Mouse (Mus musculus): ENCODE data around the gene Pcyt2. TPM values are rescaled to one million over a fixed set of nuclear protein-coding genes. Genes with fewer than 3 reads are reported as not detected.

Pcyt2 gene
- total and polyA plus RNA-seq, 3 experiments = 86.7 to 87.3 TPM; not detected in 1

DNA sequence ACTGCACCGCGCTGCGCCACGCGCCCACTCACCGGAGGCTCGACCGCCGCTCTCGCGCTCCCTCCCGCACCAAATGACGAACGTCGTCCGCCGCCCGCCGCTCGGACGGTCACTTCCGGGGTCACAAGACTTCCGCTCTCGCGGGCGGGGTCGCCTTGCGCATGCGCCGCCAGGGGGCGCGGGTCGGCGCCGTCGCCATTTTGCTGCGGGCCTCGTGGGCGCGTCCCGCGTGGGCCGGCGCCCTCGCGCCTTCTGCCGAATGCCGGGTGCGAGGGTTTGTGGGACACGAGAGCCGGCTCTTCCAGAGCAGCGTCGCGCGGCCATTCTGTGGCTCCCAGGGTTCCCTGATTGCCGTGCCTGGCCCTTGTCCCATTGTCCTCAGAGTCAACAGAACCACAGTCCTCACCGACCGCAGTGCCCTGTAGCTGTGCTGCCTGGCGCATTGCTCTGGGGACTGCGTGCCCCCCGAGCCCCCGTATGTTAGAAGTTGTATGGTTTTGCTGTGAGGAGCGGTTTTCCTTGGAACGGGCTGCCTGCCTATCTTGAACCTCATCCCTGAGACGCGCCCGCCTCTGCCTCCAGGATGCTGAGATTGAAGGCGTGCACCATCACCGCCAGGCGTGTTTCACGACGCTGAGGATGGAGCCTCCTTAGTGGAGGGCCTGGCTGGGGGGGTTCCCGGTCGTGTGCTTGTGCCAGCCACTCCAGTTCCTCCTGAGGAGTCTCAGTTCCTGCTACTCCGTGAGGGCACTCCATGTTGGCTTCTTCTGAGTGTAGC lies 36.1 kb downstream of the Pcyt2 start, which contains the start of gene Arhgdia:
TSS of gene Arhgdia (minus strand) at position 135 of the 778 bp plus-strand sequence.
- Histone ChIP-seq H3K27me3 (ENCODE audit: control insufficient read depth in 1 of 2, insufficient read depth in 2 of 2, low read length in 2 of 2) (no peaks in the 10 kb centered on the region), H3K9ac (ENCODE audit: control insufficient read depth, low read depth, low read length, poor library complexity, severe bottlenecking) (peak within 1 kb of the TSS; percentile 84), H3K9me3 (replicated peaks; ENCODE audit: insufficient read depth, low read length) (no peaks in the 10 kb centered on the region), H3K4me1 (ENCODE audit: control insufficient read depth in 1 of 2, insufficient read depth in 2 of 2, low read length in 2 of 2) (peaks cover 5 to 18% of the 10 kb centered on the region in 2 experiments), H3K27ac (ENCODE audit: control insufficient read depth, low read depth, low read length) (peak within 1 kb of the TSS; percentile 73), H3K79me2 (ENCODE audit: control insufficient read depth, insufficient read depth, low read length, poor library complexity) (peaks cover 35% of the 10 kb centered on the region), H3K36me3 (ENCODE audit: control insufficient read depth in 1 of 2, insufficient read depth in 2 of 2, low read length in 2 of 2) (peaks cover 7 to 12% of the 10 kb centered on the region in 2 experiments; a peak in 3 of 4 replicates), H3K4me3 (ENCODE audit: control insufficient read depth in 1 of 2, insufficient read depth in 1 of 2, low read depth in 2 of 2, low read length in 2 of 2) (peak within 1 kb of the TSS; percentile 76 to 94)
- peak; percentile 93 for DNase-seq (ENCODE audit: low read depth, low spot score)
- no peak; the same call in 1 of the 2 replicates for TF ChIP-seq KAT2A (conservative IDR thresholded peaks at IDR 0.05; ENCODE audit: low read depth, low read length)
- TF ChIP-seq MAFK (IDR thresholded peaks at IDR 0.05; ENCODE audit: borderline replicate concordance, low read depth, low read length) = no peak
- TF ChIP-seq TBP (IDR thresholded peaks at IDR 0.05; ENCODE audit: low read depth, low read length) = peak; percentile 79
- peak; percentile 79 for TF ChIP-seq SIN3A (IDR thresholded peaks at IDR 0.05; ENCODE audit: low read length)
- peak; percentile 85 for TF ChIP-seq HCFC1 (IDR thresholded peaks at IDR 0.05; ENCODE audit: low read depth, low read length)
- TF ChIP-seq ZNF384 (IDR thresholded peaks at IDR 0.05; ENCODE audit: low read depth, low read length) = no peak
- peak; percentile 79 to 89 for TF ChIP-seq POLR2A (IDR thresholded peaks at IDR 0.05; ENCODE audit: control insufficient read depth in 1 of 2, insufficient read depth in 1 of 2, low read depth in 1 of 2, low read length in 2 of 2, poor library complexity in 1 of 2)
- no peak for TF ChIP-seq GATA1 (IDR thresholded peaks at IDR 0.05; ENCODE audit: low read depth, low read length)
- no peak for TF ChIP-seq MYB (IDR thresholded peaks at IDR 0.05; ENCODE audit: low read depth, low read length)
- no peak for TF ChIP-seq ZKSCAN1 (IDR thresholded peaks at IDR 0.05; ENCODE audit: low read depth, low read length)
- TF ChIP-seq USF1 (IDR thresholded peaks at IDR 0.05; ENCODE audit: low read depth, low read length) = peak; percentile 82
- TF ChIP-seq CHD2 (IDR thresholded peaks at IDR 0.05; ENCODE audit: low read length) = no peak
- no peak for TF ChIP-seq USF2 (IDR thresholded peaks at IDR 0.05; ENCODE audit: borderline replicate concordance in 1 of 2, insufficient read depth in 1 of 2, low read depth in 1 of 2, low read length in 2 of 2)
- no peak; a peak in 1 of 4 replicates for TF ChIP-seq EP300 (IDR thresholded peaks at IDR 0.05; ENCODE audit: low read depth in 1 of 2, low read length in 2 of 2)
- no peak for TF ChIP-seq GABPA (IDR thresholded peaks at IDR 0.05; ENCODE audit: low read depth, low read length)
- TF ChIP-seq NRF1 (IDR thresholded peaks at IDR 0.05; ENCODE audit: insufficient read depth, low read depth, low read length, poor library complexity, severe bottlenecking) = peak; percentile 96
- no peak for TF ChIP-seq JUND (IDR thresholded peaks at IDR 0.05; ENCODE audit: low read depth, low read length)
- peak; percentile 78; the same call in 1 of the 2 replicates for TF ChIP-seq ZMIZ1 (IDR thresholded peaks at IDR 0.05; ENCODE audit: low read depth, low read length)
- TF ChIP-seq MAZ (IDR thresholded peaks at IDR 0.05; ENCODE audit: low read depth, low read length) = peak; percentile 81
- peak; percentile 66; the same call in 1 of the 2 replicates for TF ChIP-seq TCF12 (IDR thresholded peaks at IDR 0.05; ENCODE audit: low read depth, low read length)
- peak; percentile 23; the same call in 1 of the 2 replicates for TF ChIP-seq ETS1 (IDR thresholded peaks at IDR 0.05; ENCODE audit: low read depth, low read length)
- TF ChIP-seq SMC3 (IDR thresholded peaks at IDR 0.05; ENCODE audit: low read depth, low read length) = no peak
- TF ChIP-seq MEF2A (IDR thresholded peaks at IDR 0.05; ENCODE audit: extremely low read depth, insufficient replicate concordance, low read depth, low read length, poor library complexity, severe bottlenecking) = no peak
- 0 out of 2 replicates have a peak, but pooled peaks have one; percentile 29 for TF ChIP-seq POLR2AphosphoS5 (IDR thresholded peaks at IDR 0.05; ENCODE audit: borderline replicate concordance, low read depth, low read length)
- TF ChIP-seq CHD1 (IDR thresholded peaks at IDR 0.05; ENCODE audit: low read depth, low read length) = 0 out of 2 replicates have a peak, but pooled peaks have one; percentile 69
- TF ChIP-seq TAL1 (IDR thresholded peaks at IDR 0.05; ENCODE audit: low read length) = no peak
- TF ChIP-seq UBTF (IDR thresholded peaks at IDR 0.05; ENCODE audit: borderline replicate concordance, insufficient read depth, low read depth, low read length) = 0 out of 2 replicates have a peak, but pooled peaks have one; percentile 8
- no peak for TF ChIP-seq ZC3H11A (IDR thresholded peaks at IDR 0.05; ENCODE audit: low read depth, low read length)
- TF ChIP-seq RAD21 (IDR thresholded peaks at IDR 0.05; ENCODE audit: low read depth, low read length) = no peak
- peak; percentile 80 for TF ChIP-seq POLR2AphosphoS2 (IDR thresholded peaks at IDR 0.05; ENCODE audit: low read length)
- TF ChIP-seq MXI1 (IDR thresholded peaks at IDR 0.05; ENCODE audit: low read depth, low read length) = peak; percentile 66
- TF ChIP-seq ELF1 (IDR thresholded peaks at IDR 0.05; ENCODE audit: low read depth, low read length) = peak; percentile 99
- peak; percentile 97 for TF ChIP-seq MAX (IDR thresholded peaks at IDR 0.05; ENCODE audit: low read length)
- TF ChIP-seq E2F4 (IDR thresholded peaks at IDR 0.05; ENCODE audit: borderline replicate concordance, low read depth, low read length) = peak; percentile 21; the same call in 1 of the 2 replicates
- TF ChIP-seq MYC (IDR thresholded peaks at IDR 0.05; ENCODE audit: low read depth, low read length) = peak; percentile 98

Data from MEL (cell line).